Mouse (Mus musculus) lung, adult 2 months (tissue): ENCODE results near the gene Qrfpr.

ENCODE experiments used
- CTCF ChIP-seq: fragments of 200-500 bp; IDR thresholded peaks from 2 replicates; pipeline ENCODE4 v1.5.1; 2011; ENCODE audit warnings: mild to moderate bottlenecking, low read length, control low read depth; ENCODE audit not compliant: insufficient read depth
- POLR2A ChIP-seq: fragments of 200-500 bp; IDR thresholded peaks from 2 replicates; pipeline ENCODE4 v1.6.1; 2011; ENCODE audit warnings: low read depth, mild to moderate bottlenecking, control low read depth, low read length, borderline replicate concordance; ENCODE audit errors: extremely low read depth

DNA sequence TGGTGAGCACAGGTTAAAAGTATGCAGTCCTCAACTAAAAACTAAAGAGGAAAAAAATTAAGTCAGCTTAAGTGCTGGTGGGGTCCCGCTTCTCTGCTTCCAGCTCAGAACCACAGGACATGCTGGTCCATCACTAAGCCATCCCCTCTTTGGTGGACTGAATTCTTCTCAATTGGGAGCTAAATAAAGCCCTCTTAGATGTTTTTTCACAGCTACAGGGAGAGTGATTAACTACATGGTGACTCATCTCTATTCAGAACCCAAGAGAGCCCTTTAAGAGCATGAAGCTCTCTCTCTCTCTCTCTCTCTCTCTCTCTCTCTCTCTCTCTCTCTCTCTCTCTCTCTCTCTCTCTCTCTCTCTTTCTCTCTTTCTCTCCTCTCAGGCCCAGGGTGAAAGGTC lies 50.8 kb downstream of the Qrfpr start:
- TF ChIP-seq POLR2A (no peak), CTCF (no peak)
